23 mouse cellular contexts compared by ENCODE assay signal in genomic region chr2:61405261-61405660, GRCm38 (mm10).
"Had no signal": no experiment of that assay in that cellular context is flagged by ENCODE, and none has a peak within 500 bp of the region (broad histone marks: within the 10 kb centered on the region; RNA-seq: fewer than 3 reads in every experiment).

No protein-coding gene starts in this region.

- H3K4me2 ChIP-seq: limb, embryonic 13.5 days; liver, embryonic 12.5 days; liver, embryonic 15.5 days; lung, embryonic 15.5 days; midbrain, embryonic 11.5 days had no signal

- H3K4me3 ChIP-seq: layer of hippocampus, adult 2 months; limb, embryonic 10.5 days; limb, embryonic 13.5 days; liver, embryonic 12.5 days; liver, embryonic 15.5 days; lung, embryonic 15.5 days; megakaryocyte, embryonic 14.5 days had no signal

- H3K27ac ChIP-seq: layer of hippocampus, adult 2 months; limb, embryonic 10.5 days; limb, embryonic 13.5 days; liver, embryonic 12.5 days; liver, embryonic 15.5 days; lung, embryonic 15.5 days; stomach, postnatal 0 days had no signal

- H3K9ac ChIP-seq: limb, embryonic 13.5 days; liver, embryonic 12.5 days; liver, embryonic 15.5 days; lung, embryonic 15.5 days had no signal

- H3K27me3 ChIP-seq: limb, embryonic 13.5 days; liver, embryonic 12.5 days; liver, embryonic 15.5 days; lung, embryonic 15.5 days had no signal

- H3K36me3 ChIP-seq: limb, embryonic 10.5 days; limb, embryonic 13.5 days; liver, embryonic 12.5 days; liver, embryonic 15.5 days; lung, embryonic 15.5 days had no signal

- DNase-seq: kidney, adult 18-20 months; kidney, postnatal 14 days; layer of hippocampus, adult 9-11 months; liver; lung, adult 18-20 months; lung, postnatal 10 days; lung, postnatal 36 days; midbrain, embryonic 14.5 days; right cerebral cortex, adult 18-20 months; right cerebral cortex, postnatal 14 days; right cerebral cortex, postnatal 4 days; thymus, adult 2 months; thymus, postnatal 14 days; thymus, postnatal 4 days had no signal

- ATAC-seq: liver, embryonic 12.5 days had no signal

- H3K9me3 ChIP-seq: limb, embryonic 10.5 days; limb, embryonic 13.5 days; liver, embryonic 12.5 days; liver, embryonic 15.5 days; lung, embryonic 15.5 days; megakaryocyte, embryonic 14.5 days had no signal
